Mouse (Mus musculus): Measurements from ENCODE around the gene 1810049J17Rik. TPM values are rescaled to one million over a fixed set of nuclear protein-coding genes. Genes with fewer than 3 reads are reported as not detected.

The 1810049J17Rik gene
- polyA plus RNA-seq, 1 experiment from 2014 or later = 1.3 TPM

GRCm38 (mm10) chr15:12357459-12357858 is 35.8 kb upstream of the 1810049J17Rik start:
- Histone ChIP-seq H3K27me3 (ENCODE audit: insufficient read depth, low read length) (no peaks in the 10 kb centered on the region), H3K4me3 (ENCODE audit: low read depth, low read length) (no peak overlapping the region), H3K4me1 (ENCODE audit: insufficient read depth) (no peaks in the 10 kb centered on the region), H3K9ac (no peak overlapping the region), H3K4me2 (no peak overlapping the region), H3K36me3 (ENCODE audit: insufficient read depth) (peaks cover 31% of the 10 kb centered on the region), H3K27ac (ENCODE audit: low read depth) (no peak overlapping the region), H3K9me3 (ENCODE audit: low read depth, low read length) (no peaks in the 10 kb centered on the region)
- no peak for TF ChIP-seq CTCF (IDR thresholded peaks at IDR 0.05; ENCODE audit: low read depth)
- ATAC-seq (ENCODE audit: insufficient read depth) = no peak
- no peak for DNase-seq

GRCm38 (mm10) chr15:12355907-12356306 is 34.2 kb upstream of the 1810049J17Rik start:
- Histone ChIP-seq H3K4me3 (ENCODE audit: low read depth, low read length) (no peak overlapping the region), H3K27ac (ENCODE audit: low read depth) (no peak overlapping the region), H3K9ac (no peak overlapping the region), H3K9me3 (ENCODE audit: low read depth, low read length) (no peaks in the 10 kb centered on the region), H3K4me2 (no peak overlapping the region), H3K36me3 (ENCODE audit: insufficient read depth) (peaks cover 39% of the 10 kb centered on the region), H3K4me1 (ENCODE audit: insufficient read depth) (no peaks in the 10 kb centered on the region), H3K27me3 (ENCODE audit: insufficient read depth, low read length) (no peaks in the 10 kb centered on the region)
- DNase-seq (no peak), ATAC-seq (ENCODE audit: insufficient read depth) (0 out of 2 replicates have a peak, but pooled peaks have one; percentile 10)
- TF ChIP-seq CTCF (IDR thresholded peaks at IDR 0.05; ENCODE audit: low read depth) = no peak
- WGBS = 60% methylated on average over 7 of the region's 7 CpGs

GRCm38 (mm10) chr15:12355261-12355660 is 33.6 kb upstream of the 1810049J17Rik start:
- Histone ChIP-seq H3K4me2 (no peak overlapping the region), H3K4me3 (ENCODE audit: low read depth, low read length) (no peak overlapping the region), H3K27ac (ENCODE audit: low read depth) (no peak overlapping the region), H3K27me3 (ENCODE audit: insufficient read depth, low read length) (no peaks in the 10 kb centered on the region), H3K9ac (no peak overlapping the region), H3K4me1 (ENCODE audit: insufficient read depth) (no peaks in the 10 kb centered on the region), H3K36me3 (ENCODE audit: insufficient read depth) (peaks cover 41% of the 10 kb centered on the region), H3K9me3 (ENCODE audit: low read depth, low read length) (no peaks in the 10 kb centered on the region)
- no peak for DNase-seq
- TF ChIP-seq CTCF (IDR thresholded peaks at IDR 0.05; ENCODE audit: low read depth) = no peak
- ATAC-seq (ENCODE audit: insufficient read depth) = no peak
- WGBS = 90% methylated on average over 6 of the region's 6 CpGs

GRCm38 (mm10) chr15:12354281-12354810 is 32.6 kb upstream of the 1810049J17Rik start:
- no peak overlapping the region for H3K4me3 ChIP-seq (ENCODE audit: low read depth, low read length)
- ATAC-seq (ENCODE audit: insufficient read depth) (no peak), DNase-seq (no peak)
- H3K4me1 ChIP-seq (ENCODE audit: insufficient read depth) = no peaks in the 10 kb centered on the region
- H3K27ac ChIP-seq (ENCODE audit: low read depth) = no peak overlapping the region
- H3K9me3 ChIP-seq (ENCODE audit: low read depth, low read length) = no peaks in the 10 kb centered on the region
- no peak overlapping the region for H3K9ac ChIP-seq
- H3K27me3 ChIP-seq (ENCODE audit: insufficient read depth, low read length) = no peaks in the 10 kb centered on the region
- no peak overlapping the region for H3K4me2 ChIP-seq
- WGBS = 86% methylated on average over 2 of the region's 2 CpGs
- no peak for TF ChIP-seq CTCF (IDR thresholded peaks at IDR 0.05; ENCODE audit: low read depth)
- peaks cover 50% of the 10 kb centered on the region for H3K36me3 ChIP-seq (ENCODE audit: insufficient read depth)

GRCm38 (mm10) chr15:12351470-12351869 is 29.8 kb upstream of the 1810049J17Rik start:
- no peaks in the 10 kb centered on the region for H3K4me1 ChIP-seq (ENCODE audit: insufficient read depth)
- DNase-seq (no peak), ATAC-seq (ENCODE audit: insufficient read depth) (no peak)
- H3K36me3 ChIP-seq (ENCODE audit: insufficient read depth) = peaks cover 56% of the 10 kb centered on the region
- no peak overlapping the region for H3K4me2 ChIP-seq
- H3K9me3 ChIP-seq (ENCODE audit: low read depth, low read length) = no peaks in the 10 kb centered on the region
- no peak overlapping the region for H3K9ac ChIP-seq
- H3K27ac ChIP-seq (ENCODE audit: low read depth) = no peak overlapping the region
- TF ChIP-seq CTCF (IDR thresholded peaks at IDR 0.05; ENCODE audit: low read depth) = no peak
- no peaks in the 10 kb centered on the region for H3K27me3 ChIP-seq (ENCODE audit: insufficient read depth, low read length)
- WGBS = 94% methylated on average over 7 of the region's 7 CpGs
- no peak overlapping the region for H3K4me3 ChIP-seq (ENCODE audit: low read depth, low read length)

GRCm38 (mm10) chr15:12349840-12350239 is 28.1 kb upstream of the 1810049J17Rik start:
- Histone ChIP-seq H3K9me3 (ENCODE audit: low read depth, low read length) (no peaks in the 10 kb centered on the region), H3K27ac (ENCODE audit: low read depth) (no peak overlapping the region), H3K4me2 (no peak overlapping the region), H3K4me1 (ENCODE audit: insufficient read depth) (no peaks in the 10 kb centered on the region), H3K36me3 (ENCODE audit: insufficient read depth) (peaks cover 50% of the 10 kb centered on the region), H3K9ac (no peak overlapping the region), H3K4me3 (ENCODE audit: low read depth, low read length) (no peak overlapping the region), H3K27me3 (ENCODE audit: insufficient read depth, low read length) (no peaks in the 10 kb centered on the region)
- whole genome bisulfite sequencing = 78% methylated on average over 5 of the region's 5 CpGs
- DNase-seq (no peak), ATAC-seq (ENCODE audit: insufficient read depth) (no peak)
- no peak for TF ChIP-seq CTCF (IDR thresholded peaks at IDR 0.05; ENCODE audit: low read depth)

- no peak for TF ChIP-seq CTCF (IDR thresholded peaks at IDR 0.05; ENCODE audit: low read depth)
These were observed 27.3 kb upstream of the 1810049J17Rik start for GRCm38 (mm10) chr15:12348950-12349349.

GRCm38 (mm10) chr15:12346916-12347315 is 25.2 kb upstream of the 1810049J17Rik start:
- 89% methylated on average over 3 of the region's 3 CpGs for WGBS
- DNase-seq (no peak), ATAC-seq (ENCODE audit: insufficient read depth) (no peak)
- Histone ChIP-seq H3K9me3 (ENCODE audit: low read depth, low read length) (no peaks in the 10 kb centered on the region), H3K36me3 (ENCODE audit: insufficient read depth) (peaks cover 59% of the 10 kb centered on the region), H3K9ac (no peak overlapping the region), H3K4me3 (ENCODE audit: low read depth, low read length) (no peak overlapping the region), H3K4me2 (no peak overlapping the region), H3K4me1 (ENCODE audit: insufficient read depth) (no peaks in the 10 kb centered on the region), H3K27me3 (ENCODE audit: insufficient read depth, low read length) (no peaks in the 10 kb centered on the region), H3K27ac (ENCODE audit: low read depth) (no peak overlapping the region)
- no peak for TF ChIP-seq CTCF (IDR thresholded peaks at IDR 0.05; ENCODE audit: low read depth)

More at GRCm38 (mm10) chr15:12348950-12349349, 27.3 kb upstream of the 1810049J17Rik start:
- Histone ChIP-seq H3K36me3 (ENCODE audit: insufficient read depth) (peaks cover 57% of the 10 kb centered on the region), H3K4me1 (ENCODE audit: insufficient read depth) (no peaks in the 10 kb centered on the region), H3K9ac (no peak overlapping the region), H3K4me3 (ENCODE audit: low read depth, low read length) (no peak overlapping the region), H3K27me3 (ENCODE audit: insufficient read depth, low read length) (no peaks in the 10 kb centered on the region), H3K9me3 (ENCODE audit: low read depth, low read length) (no peaks in the 10 kb centered on the region), H3K27ac (ENCODE audit: low read depth) (no peak overlapping the region), H3K4me2 (no peak overlapping the region)
- ATAC-seq (ENCODE audit: insufficient read depth) (no peak), DNase-seq (no peak)
- 74% methylated on average over 3 of the region's 3 CpGs for WGBS

Measured in lung, embryonic 14.5 days (tissue).